Mouse (Mus musculus) MEL (cell line): ENCODE data around the gene Kalrn.

Source experiments
- CTCF ChIP-seq, 3 experiments: IDR thresholded peaks in 2 of 3; conservative IDR thresholded peaks in 1 of 3; 2 replicates each; pipeline ENCODE4 v1.5.1; 2011 to 2012; ENCODE audit warnings: low read length in 3 of 3, low read depth in 2 of 3, mild to moderate bottlenecking in 2 of 3, improper control_type of control experiment in 1 of 3, inconsistent platforms in 1 of 3, mixed read lengths in 1 of 3, moderate library complexity in 1 of 3; ENCODE audit not compliant: control insufficient read depth in 1 of 3, insufficient read depth in 1 of 3, poor library complexity in 1 of 3, severe bottlenecking in 1 of 3
- GATA1 ChIP-seq: IDR thresholded peaks from 2 replicates; pipeline ENCODE4 v1.6.1; 2011; ENCODE audit warnings: low read depth, low read length, improper control_type of control experiment
- MAX ChIP-seq: IDR thresholded peaks from 2 replicates; pipeline ENCODE4 v1.6.1; 2011; ENCODE audit warnings: low read length, improper control_type of control experiment
- MYB ChIP-seq: IDR thresholded peaks from 2 replicates; pipeline ENCODE4 v1.6.1; 2011; ENCODE audit warnings: mild to moderate bottlenecking, low read depth, low read length, improper control_type of control experiment
- MYC ChIP-seq: IDR thresholded peaks from 2 replicates; pipeline ENCODE4 v1.6.1; 2011; ENCODE audit warnings: low read depth, mild to moderate bottlenecking, low read length, improper control_type of control experiment, moderate library complexity
- POLR2A ChIP-seq, 2 experiments: IDR thresholded peaks; 2 replicates each; pipeline ENCODE4 v1.6.1; 2011 to 2012; ENCODE audit warnings: low read length in 2 of 2, mild to moderate bottlenecking in 2 of 2, control low read depth in 1 of 2, improper control_type of control experiment in 1 of 2, low read depth in 1 of 2, moderate library complexity in 1 of 2; ENCODE audit not compliant: control insufficient read depth in 1 of 2, insufficient read depth in 1 of 2, poor library complexity in 1 of 2
- POLR2AphosphoS2 ChIP-seq: IDR thresholded peaks from 2 replicates; pipeline ENCODE4 v1.6.1; 2011; ENCODE audit warnings: low read length, improper control_type of control experiment
- POLR2AphosphoS5 ChIP-seq: IDR thresholded peaks from 2 replicates; pipeline ENCODE4 v1.6.1; 2012; ENCODE audit warnings: low read depth, borderline replicate concordance, mild to moderate bottlenecking, inconsistent platforms, low read length, moderate library complexity, mixed read lengths
- TBP ChIP-seq: IDR thresholded peaks from 2 replicates; pipeline ENCODE4 v1.8.0; 2011; ENCODE audit warnings: low read depth, low read length, improper control_type of control experiment
- USF1 ChIP-seq: IDR thresholded peaks from 2 replicates; pipeline ENCODE4 v1.6.1; 2014; ENCODE audit warnings: low read depth, mild to moderate bottlenecking, inconsistent platforms, low read length, improper control_type of control experiment, moderate library complexity
- ZKSCAN1 ChIP-seq: IDR thresholded peaks from 2 replicates; pipeline ENCODE4 v1.6.1; 2012; ENCODE audit warnings: low read depth, mild to moderate bottlenecking, inconsistent platforms, low read length, improper control_type of control experiment, moderate library complexity
- ZMIZ1 ChIP-seq: IDR thresholded peaks from 2 replicates; pipeline ENCODE4 v1.6.1; 2012; ENCODE audit warnings: low read depth, mild to moderate bottlenecking, inconsistent platforms, low read length, improper control_type of control experiment, moderate library complexity
- ZNF384 ChIP-seq: IDR thresholded peaks from 2 replicates; pipeline ENCODE4 v1.6.1; 2012; ENCODE audit warnings: low read depth, mild to moderate bottlenecking, inconsistent platforms, low read length, improper control_type of control experiment

- no peak for TF ChIP-seq CTCF (IDR thresholded peaks at IDR 0.05 in 2 of 3, conservative IDR thresholded peaks at IDR 0.05 in 1 of 3; ENCODE audit: control insufficient read depth in 1 of 3, insufficient read depth in 1 of 3, low read depth in 2 of 3, low read length in 3 of 3, poor library complexity in 1 of 3, severe bottlenecking in 1 of 3)
- TF ChIP-seq MYB: no peak
- no peak for TF ChIP-seq POLR2AphosphoS5
- TF ChIP-seq MAX: no peak
- TF ChIP-seq ZMIZ1: no peak
- TF ChIP-seq MYC: no peak
- no peak for TF ChIP-seq USF1
- no peak for TF ChIP-seq GATA1
- TF ChIP-seq ZKSCAN1: no peak
- no peak for TF ChIP-seq POLR2A (IDR thresholded peaks at IDR 0.05; ENCODE audit: control insufficient read depth in 1 of 2, insufficient read depth in 1 of 2, low read depth in 1 of 2, low read length in 2 of 2, poor library complexity in 1 of 2)
- TF ChIP-seq TBP: no peak
- TF ChIP-seq POLR2AphosphoS2: no peak
- no peak for TF ChIP-seq ZNF384
These were observed 502.0 kb downstream of the Kalrn start for GRCm38 (mm10) chr16:34071223-34071825.
